ENCODE assay signal across 10 mouse cellular contexts in genomic region chr6:118373294-118373693, GRCm38 (mm10). TPM values are rescaled to one million over a fixed set of nuclear protein-coding genes. Genes with fewer than 3 reads are reported as not detected.
DNase-seq lines count a peak whose midpoint lies in the region; ATAC-seq and TF ChIP-seq lines count a peak whose summit lies in the region.
"Had no signal": no experiment of that assay in that cellular context is flagged by ENCODE, and none has a peak within 500 bp of the region (broad histone marks: within the 10 kb centered on the region; RNA-seq: fewer than 3 reads in every experiment).

No protein-coding gene starts in this region.

- H3K9me3 ChIP-seq in lung, embryonic 14.5 days (ENCODE audit: low read depth, low read length): no peaks in the 10 kb centered on the region
- no peaks in the 10 kb centered on the region for H3K9me3 ChIP-seq in stomach, postnatal 0 days (ENCODE audit: control insufficient read depth, low read length)
- H3K9me3 ChIP-seq: hindbrain, embryonic 15.5 days; neural tube, embryonic 12.5 days had no signal

- TF ChIP-seq EP300 in stomach, postnatal 0 days (optimal IDR thresholded peaks at IDR 0.05): no peak

- H3K4me2 ChIP-seq in lung, embryonic 14.5 days: no peak overlapping the region
- no peak overlapping the region for H3K4me2 ChIP-seq in stomach, postnatal 0 days (replicated peaks; ENCODE audit: low read depth)
- H3K4me2 ChIP-seq: hindbrain, embryonic 15.5 days; neural tube, embryonic 12.5 days had no signal

- H3K27ac ChIP-seq in lung, embryonic 14.5 days (ENCODE audit: low read depth): no peak overlapping the region
- H3K27ac ChIP-seq in stomach, postnatal 0 days (replicated peaks): no peak overlapping the region
- H3K27ac ChIP-seq: hindbrain, embryonic 15.5 days; neural tube, embryonic 12.5 days had no signal

- H3K4me1 ChIP-seq in lung, embryonic 14.5 days (ENCODE audit: insufficient read depth): no peaks in the 10 kb centered on the region
- H3K4me1 ChIP-seq in stomach, postnatal 0 days (replicated peaks; ENCODE audit: control insufficient read depth, insufficient read depth): no peaks in the 10 kb centered on the region
- H3K4me1 ChIP-seq: hindbrain, embryonic 15.5 days had no signal

- ATAC-seq in common myeloid progenitor, adult 5-6 weeks (replicated peaks; ENCODE audit: low read depth, poor library complexity, severe bottlenecking): peak; percentile 74
- ATAC-seq in lung, embryonic 14.5 days (ENCODE audit: insufficient read depth): no peak
- ATAC-seq in stomach, postnatal 0 days (ENCODE audit: low FRiP score, low TSS enrichment): no peak

- TF ChIP-seq CTCF in lung, embryonic 14.5 days (IDR thresholded peaks at IDR 0.05; ENCODE audit: low read depth): peak; percentile 68
- peak; percentile 73 for TF ChIP-seq CTCF in stomach, postnatal 0 days (IDR thresholded peaks at IDR 0.05; ENCODE audit: low read depth)

- no peak overlapping the region for H3K9ac ChIP-seq in lung, embryonic 14.5 days
- H3K9ac ChIP-seq in stomach, postnatal 0 days (ENCODE audit: low read length): no peak overlapping the region
- H3K9ac ChIP-seq: hindbrain, embryonic 15.5 days; neural tube, embryonic 12.5 days had no signal

- H3K4me3 ChIP-seq in lung, embryonic 14.5 days (ENCODE audit: low read depth, low read length): no peak overlapping the region
- no peak overlapping the region for H3K4me3 ChIP-seq in stomach, postnatal 0 days (ENCODE audit: low read depth, low read length)
- H3K4me3 ChIP-seq: hindbrain, embryonic 15.5 days; neural tube, embryonic 12.5 days had no signal

- DNase-seq in cerebellum, adult 18-20 months: peak; percentile 33 to 47
- no peak for DNase-seq in cerebellum, adult 11-12 months
- peak; percentile 11 to 50 for DNase-seq in spleen, postnatal 10 days (ENCODE audit: low spot score in 2 of 2)
- no peak for DNase-seq in spleen, adult 12 weeks (ENCODE audit: low spot score)
- DNase-seq in induced T-regulatory cell, adult 2 months (ENCODE audit: low read depth): peak; percentile 35
- DNase-seq in lung, embryonic 14.5 days: peak; percentile 51
- peak; percentile 59 for DNase-seq in stomach, postnatal 0 days (ENCODE audit: low spot score)

- WGBS in lung, embryonic 14.5 days: 24% methylated on average over 5 of the region's 5 CpGs
- 39% methylated on average over 5 of the region's 5 CpGs for WGBS in stomach, postnatal 0 days

- no peaks in the 10 kb centered on the region for H3K36me3 ChIP-seq in lung, embryonic 14.5 days (ENCODE audit: insufficient read depth)
- H3K36me3 ChIP-seq in stomach, postnatal 0 days (ENCODE audit: control insufficient read depth, insufficient read depth, low read length): no peaks in the 10 kb centered on the region
- H3K36me3 ChIP-seq: hindbrain, embryonic 15.5 days; neural tube, embryonic 12.5 days had no signal

- no peaks in the 10 kb centered on the region for H3K27me3 ChIP-seq in lung, embryonic 14.5 days (ENCODE audit: insufficient read depth, low read length)
- no peaks in the 10 kb centered on the region; the same call in 1 of the 2 replicates for H3K27me3 ChIP-seq in stomach, postnatal 0 days (ENCODE audit: control insufficient read depth, insufficient read depth, low read length)
- H3K27me3 ChIP-seq: hindbrain, embryonic 15.5 days; neural tube, embryonic 12.5 days had no signal

RNA-seq across cellular contexts. Expression of gene Bms1, which starts 46.0 kb away (rescaled TPM):
- total RNA-seq in common myeloid progenitor, adult 5-6 weeks (2017): 111 and 114 TPM in 2 replicates
- polyA plus RNA-seq in lung, embryonic 14.5 days (2014; fragmentation: Nextera tagmentation; extraction: Ambion mirVana): 38.6 and 41.4 TPM in 2 replicates
- polyA plus RNA-seq in stomach, postnatal 0 days (2015; fragmentation: Nextera tagmentation; extraction: Ambion mirVana): 9.6 and 11.1 TPM in 2 replicates

Comparison
In these comparisons a context has a peak if more than half of its experiments do, and no peak if none do; other contexts are left out.
1. DNase-seq: peak in cerebellum, adult 18-20 months (2 of 2), spleen, postnatal 10 days (2 of 2), induced T-regulatory cell, adult 2 months (single experiment), lung, embryonic 14.5 days (single experiment) and stomach, postnatal 0 days (single experiment); none in cerebellum, adult 11-12 months (single experiment) and spleen, adult 12 weeks (single experiment).